20 mouse cellular contexts compared by ENCODE assay signal in the genomic region with DNA sequence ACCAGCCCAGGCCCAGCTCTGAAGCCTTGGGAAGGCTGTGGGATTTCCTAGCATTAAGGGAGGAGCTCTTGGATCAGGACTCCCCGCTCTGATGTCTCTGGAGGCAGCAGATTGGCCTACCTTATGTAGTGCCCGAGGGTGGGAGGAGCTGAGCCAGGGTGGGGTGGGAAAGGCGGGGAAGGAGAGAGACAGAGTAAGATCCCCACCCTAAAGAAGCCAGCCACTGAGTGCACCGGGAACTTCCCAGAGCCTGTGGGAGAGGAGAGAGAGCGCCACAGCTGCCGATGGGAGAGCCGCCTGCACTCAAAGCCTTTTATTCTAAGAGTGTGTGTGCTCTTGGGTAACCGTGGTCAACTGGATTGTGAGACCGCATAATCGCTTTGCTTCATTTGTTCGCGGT. TPM values are rescaled to one million over a fixed set of nuclear protein-coding genes. Genes with fewer than 3 reads are reported as not detected.
DNase-seq lines count a peak whose midpoint lies in the region; ATAC-seq and TF ChIP-seq lines count a peak whose summit lies in the region.
"Had no signal": no experiment of that assay in that cellular context is flagged by ENCODE, and none has a peak within 500 bp of the region (broad histone marks: within the 10 kb centered on the region; RNA-seq: fewer than 3 reads in every experiment).

No protein-coding gene starts in this region.

- peaks cover 29% of the 10 kb centered on the region for H3K4me1 ChIP-seq in forebrain, embryonic 12.5 days
- peaks cover 13% of the 10 kb centered on the region for H3K4me1 ChIP-seq in forebrain, embryonic 15.5 days
- H3K4me1 ChIP-seq in midbrain, embryonic 11.5 days (ENCODE audit: control insufficient read depth, insufficient read depth, low read length), result peaks cover 16% of the 10 kb centered on the region
- H3K4me1 ChIP-seq in midbrain, embryonic 15.5 days, result peaks cover 13% of the 10 kb centered on the region; the same call in 1 of the 2 replicates
- H3K4me1 ChIP-seq in embryonic facial prominence, embryonic 14.5 days (ENCODE audit: control insufficient read depth, insufficient read depth, low read length), result peaks cover 6% of the 10 kb centered on the region

- H3ac ChIP-seq in myocyte (ENCODE audit: control insufficient read depth, insufficient read length), result no peak overlapping the region

- H3K4me2 ChIP-seq in forebrain, embryonic 12.5 days, result no peak overlapping the region
- H3K4me2 ChIP-seq in forebrain, embryonic 15.5 days (replicated peaks), result no peak overlapping the region
- H3K4me2 ChIP-seq in midbrain, embryonic 11.5 days, result no peak overlapping the region
- no peak overlapping the region for H3K4me2 ChIP-seq in midbrain, embryonic 15.5 days
- H3K4me2 ChIP-seq in embryonic facial prominence, embryonic 14.5 days (ENCODE audit: low read depth, low read length), result no peak overlapping the region
- peak overlapping the region; percentile 1 for H3K4me2 ChIP-seq in myocyte (ENCODE audit: low read depth)
- H3K4me2 ChIP-seq: heart, embryonic 13.5 days; limb, embryonic 13.5 days had no signal

- peak overlapping the region; percentile 53; the same call in 1 of the 2 replicates for H3K27ac ChIP-seq in forebrain, embryonic 12.5 days
- H3K27ac ChIP-seq in forebrain, embryonic 15.5 days (replicated peaks), result no peak overlapping the region
- peak overlapping the region; percentile 54; the same call in 1 of the 2 replicates for H3K27ac ChIP-seq in midbrain, embryonic 11.5 days (ENCODE audit: low read depth, low read length)
- no peak overlapping the region for H3K27ac ChIP-seq in midbrain, embryonic 15.5 days
- H3K27ac ChIP-seq in embryonic facial prominence, embryonic 14.5 days (replicated peaks; ENCODE audit: low read depth, low read length), result no peak overlapping the region
- H3K27ac ChIP-seq: heart, embryonic 13.5 days; limb, embryonic 13.5 days had no signal

- H3K27me3 ChIP-seq in forebrain, embryonic 12.5 days, result no peaks in the 10 kb centered on the region
- no peaks in the 10 kb centered on the region for H3K27me3 ChIP-seq in forebrain, embryonic 15.5 days
- no peaks in the 10 kb centered on the region for H3K27me3 ChIP-seq in midbrain, embryonic 11.5 days (ENCODE audit: control insufficient read depth, insufficient read depth, low read length)
- no peaks in the 10 kb centered on the region for H3K27me3 ChIP-seq in midbrain, embryonic 15.5 days (replicated peaks)
- no peaks in the 10 kb centered on the region for H3K27me3 ChIP-seq in embryonic facial prominence, embryonic 14.5 days (replicated peaks; ENCODE audit: control insufficient read depth, insufficient read depth, low read length)
- no peaks in the 10 kb centered on the region for H3K27me3 ChIP-seq in myocyte (ENCODE audit: control insufficient read depth, insufficient read depth, insufficient read length)
- H3K27me3 ChIP-seq: heart, embryonic 13.5 days; limb, embryonic 13.5 days had no signal

- ATAC-seq in forebrain, embryonic 12.5 days (ENCODE audit: low FRiP score), result no peak
- ATAC-seq in forebrain, embryonic 15.5 days (replicated peaks), result no peak
- peak; percentile 35; the same call in 1 of the 2 replicates for ATAC-seq in midbrain, embryonic 11.5 days (ENCODE audit: low FRiP score)
- no peak for ATAC-seq in midbrain, embryonic 15.5 days (replicated peaks)
- ATAC-seq in embryonic facial prominence, embryonic 14.5 days (ENCODE audit: low read depth), result no peak

- H3K4me3 ChIP-seq in forebrain, embryonic 12.5 days (replicated peaks), result no peak overlapping the region
- no peak overlapping the region for H3K4me3 ChIP-seq in forebrain, embryonic 15.5 days
- no peak overlapping the region for H3K4me3 ChIP-seq in midbrain, embryonic 11.5 days (ENCODE audit: low read depth, low read length)
- H3K4me3 ChIP-seq in midbrain, embryonic 15.5 days, result no peak overlapping the region
- H3K4me3 ChIP-seq in embryonic facial prominence, embryonic 14.5 days (ENCODE audit: low read depth, low read length), result no peak overlapping the region
- no peak overlapping the region for H3K4me3 ChIP-seq in myocyte
- H3K4me3 ChIP-seq: heart, embryonic 13.5 days; hindbrain, embryonic 10.5 days; limb, embryonic 13.5 days had no signal

- H3K9ac ChIP-seq in forebrain, embryonic 12.5 days, result no peak overlapping the region; the same call in 1 of the 2 replicates
- no peak overlapping the region for H3K9ac ChIP-seq in forebrain, embryonic 15.5 days (replicated peaks)
- peak overlapping the region; percentile 16; the same call in 1 of the 2 replicates for H3K9ac ChIP-seq in midbrain, embryonic 11.5 days (ENCODE audit: low read length)
- H3K9ac ChIP-seq in midbrain, embryonic 15.5 days, result no peak overlapping the region
- no peak overlapping the region for H3K9ac ChIP-seq in embryonic facial prominence, embryonic 14.5 days (ENCODE audit: low read depth, low read length)
- H3K9ac ChIP-seq: heart, embryonic 13.5 days; limb, embryonic 13.5 days had no signal

- DNase-seq in midbrain, embryonic 11.5 days (ENCODE audit: low spot score, missing footprints), result no peak
- DNase-seq in embryonic facial prominence, embryonic 14.5 days (ENCODE audit: low spot score), result peak; percentile 41
- DNase-seq in yolk sac, embryonic 10.5 days (ENCODE audit: low spot score), result no peak
- no peak for DNase-seq in liver
- DNase-seq: adrenal gland, postnatal 36 days; B cell, adult 2 months; cerebellum, adult 18-20 months; gastrocnemius, postnatal 36 days; kidney, adult 11 months; lung, adult 2 months; thymus, adult 2 months had no signal

- 49% methylated on average over 12 of the region's 12 CpGs for WGBS in forebrain, embryonic 12.5 days
- WGBS in forebrain, embryonic 15.5 days, result 38% methylated on average over 12 of the region's 12 CpGs
- WGBS in midbrain, embryonic 11.5 days, result 47% methylated on average over 12 of the region's 12 CpGs
- WGBS in midbrain, embryonic 15.5 days, result 29% methylated on average over 12 of the region's 12 CpGs
- WGBS in embryonic facial prominence, embryonic 14.5 days, result 68% methylated on average over 12 of the region's 12 CpGs

- H3K79me2 ChIP-seq in myocyte (ENCODE audit: control insufficient read depth, insufficient read depth), result peaks cover 14% of the 10 kb centered on the region

- no peaks in the 10 kb centered on the region for H3K9me3 ChIP-seq in forebrain, embryonic 12.5 days
- H3K9me3 ChIP-seq in forebrain, embryonic 15.5 days, result no peaks in the 10 kb centered on the region
- no peaks in the 10 kb centered on the region for H3K9me3 ChIP-seq in midbrain, embryonic 11.5 days (ENCODE audit: control insufficient read depth, low read length)
- H3K9me3 ChIP-seq in midbrain, embryonic 15.5 days, result no peaks in the 10 kb centered on the region
- no peaks in the 10 kb centered on the region for H3K9me3 ChIP-seq in embryonic facial prominence, embryonic 14.5 days (ENCODE audit: control insufficient read depth, low read length)
- H3K9me3 ChIP-seq: heart, embryonic 13.5 days; hindbrain, embryonic 10.5 days; limb, embryonic 13.5 days had no signal

- no peak for TF ChIP-seq POLR2A in myocyte (IDR thresholded peaks at IDR 0.05; ENCODE audit: insufficient read length, low read depth)

- peaks cover 60% of the 10 kb centered on the region for H3K36me3 ChIP-seq in forebrain, embryonic 12.5 days (replicated peaks)
- H3K36me3 ChIP-seq in forebrain, embryonic 15.5 days, result peaks cover 42% of the 10 kb centered on the region
- H3K36me3 ChIP-seq in midbrain, embryonic 11.5 days (ENCODE audit: control insufficient read depth, insufficient read depth, low read length), result peaks cover 28% of the 10 kb centered on the region
- H3K36me3 ChIP-seq in midbrain, embryonic 15.5 days (replicated peaks), result peaks cover 39% of the 10 kb centered on the region; the same call in 1 of the 2 replicates
- peaks cover 48% of the 10 kb centered on the region for H3K36me3 ChIP-seq in embryonic facial prominence, embryonic 14.5 days (ENCODE audit: control insufficient read depth, insufficient read depth, low read length)
- H3K36me3 ChIP-seq in myocyte (ENCODE audit: control insufficient read depth, insufficient read depth), result peaks cover 6% of the 10 kb centered on the region

RNA-seq across cellular contexts. Expression of a gene that starts 16.6 kb away (rescaled TPM):
- 58.6 and 61.2 TPM in 2 replicates for polyA plus RNA-seq in forebrain, embryonic 12.5 days (2016; fragmentation: Nextera tagmentation; extraction: Ambion mirVana)
- polyA plus RNA-seq in forebrain, embryonic 15.5 days (2015; fragmentation: Nextera tagmentation; extraction: Ambion mirVana), result 61.8 and 65.6 TPM in 2 replicates
- polyA plus RNA-seq in midbrain, embryonic 11.5 days (2014; fragmentation: Nextera tagmentation; extraction: Ambion mirVana), result 37.4 and 40.6 TPM in 2 replicates
- 49.4 and 49.7 TPM in 2 replicates for polyA plus RNA-seq in midbrain, embryonic 15.5 days (2015; fragmentation: Nextera tagmentation; extraction: Ambion mirVana)
- polyA plus RNA-seq in embryonic facial prominence, embryonic 14.5 days (2014; fragmentation: Nextera tagmentation; extraction: Ambion mirVana), result 22.0 and 28.7 TPM in 2 replicates
- polyA plus RNA-seq in myocyte (2012; fragmentation: generic; extraction: Trizol), result 30.1 TPM

RNA-seq across cellular contexts. Expression of a gene that starts 25.2 kb away (rescaled TPM):
- not detected in 2 replicates for polyA plus RNA-seq in forebrain, embryonic 12.5 days (2016; fragmentation: Nextera tagmentation; extraction: Ambion mirVana)
- 0.20 TPM in 1 of 2 replicates, not detected in the other for polyA plus RNA-seq in forebrain, embryonic 15.5 days (2015; fragmentation: Nextera tagmentation; extraction: Ambion mirVana)
- polyA plus RNA-seq in midbrain, embryonic 11.5 days (2014; fragmentation: Nextera tagmentation; extraction: Ambion mirVana), result not detected in 2 replicates
- 0.32 and 0.50 TPM in 2 replicates for polyA plus RNA-seq in midbrain, embryonic 15.5 days (2015; fragmentation: Nextera tagmentation; extraction: Ambion mirVana)
- polyA plus RNA-seq in embryonic facial prominence, embryonic 14.5 days (2014; fragmentation: Nextera tagmentation; extraction: Ambion mirVana), result not detected in 2 replicates
- not detected for polyA plus RNA-seq in myocyte (2012; fragmentation: generic; extraction: Trizol)
- polyA plus RNA-seq: heart, embryonic 13.5 days; hindbrain, embryonic 10.5 days; limb, embryonic 13.5 days had no signal

RNA-seq across cellular contexts. Expression of a gene that starts 40.5 kb away (rescaled TPM):
- polyA plus RNA-seq in forebrain, embryonic 12.5 days (2016; fragmentation: Nextera tagmentation; extraction: Ambion mirVana), result not detected in 2 replicates
- 0.09 TPM in 1 of 2 replicates, not detected in the other for polyA plus RNA-seq in forebrain, embryonic 15.5 days (2015; fragmentation: Nextera tagmentation; extraction: Ambion mirVana)
- not detected in 2 replicates for polyA plus RNA-seq in midbrain, embryonic 11.5 days (2014; fragmentation: Nextera tagmentation; extraction: Ambion mirVana)
- polyA plus RNA-seq in midbrain, embryonic 15.5 days (2015; fragmentation: Nextera tagmentation; extraction: Ambion mirVana), result 0.14 TPM in 1 of 2 replicates, not detected in the other
- polyA plus RNA-seq in embryonic facial prominence, embryonic 14.5 days (2014; fragmentation: Nextera tagmentation; extraction: Ambion mirVana), result 3.4 and 8.8 TPM in 2 replicates
- polyA plus RNA-seq in myocyte (2012; fragmentation: generic; extraction: Trizol), result 31.1 TPM
- polyA plus RNA-seq: hindbrain, embryonic 10.5 days had no signal

RNA-seq across cellular contexts. Expression of a gene that starts 45.3 kb away (rescaled TPM):
- polyA plus RNA-seq in forebrain, embryonic 12.5 days (2016; fragmentation: Nextera tagmentation; extraction: Ambion mirVana), result not detected in 2 replicates
- not detected in 2 replicates for polyA plus RNA-seq in forebrain, embryonic 15.5 days (2015; fragmentation: Nextera tagmentation; extraction: Ambion mirVana)
- not detected in 2 replicates for polyA plus RNA-seq in midbrain, embryonic 11.5 days (2014; fragmentation: Nextera tagmentation; extraction: Ambion mirVana)
- polyA plus RNA-seq in midbrain, embryonic 15.5 days (2015; fragmentation: Nextera tagmentation; extraction: Ambion mirVana), result not detected in 2 replicates
- not detected in 2 replicates for polyA plus RNA-seq in embryonic facial prominence, embryonic 14.5 days (2014; fragmentation: Nextera tagmentation; extraction: Ambion mirVana)
- polyA plus RNA-seq in myocyte (2012; fragmentation: generic; extraction: Trizol), result 0.23 TPM
- polyA plus RNA-seq: hindbrain, embryonic 10.5 days; large intestine, adult 2 months; limb, embryonic 13.5 days; lung, adult 2 months; neural tube, embryonic 14.5 days had no signal

Comparison
In these comparisons a context has a peak if more than half of its experiments do, and no peak if none do; other contexts are left out.
1. H3K27ac ChIP-seq: peak in forebrain, embryonic 12.5 days (single experiment) and midbrain, embryonic 11.5 days (single experiment); none in forebrain, embryonic 15.5 days (single experiment), midbrain, embryonic 15.5 days (single experiment) and embryonic facial prominence, embryonic 14.5 days (single experiment).